Mouse (Mus musculus): Measurements from ENCODE around the gene Nr1h3. TPM values are rescaled to one million over a fixed set of nuclear protein-coding genes. Genes with fewer than 3 reads are reported as not detected.

Nr1h3 gene
- polyA plus RNA-seq, 1 experiment from 2014 or later, result 3.5 TPM

- H3K27ac ChIP-seq (ENCODE audit: low read length), result no peak overlapping the region
- 61% methylated on average over 5 of the region's 5 CpGs for WGBS
- ATAC-seq (ENCODE audit: insufficient read depth, low FRiP score), result no peak
Observed at GRCm38 (mm10) chr2:91139311-91139710, 63.3 kb downstream of the Nr1h3 start.

GRCm38 (mm10) chr2:91137481-91137880 is 65.2 kb downstream of the Nr1h3 start:
- Histone ChIP-seq H3K4me1 (ENCODE audit: control insufficient read depth, insufficient read depth, low read length) (no peaks in the 10 kb centered on the region; the same call in 1 of the 2 replicates), H3K9me3 (replicated peaks; ENCODE audit: control insufficient read depth, low read length) (no peaks in the 10 kb centered on the region), H3K27me3 (ENCODE audit: control insufficient read depth, insufficient read depth, low read length) (no peaks in the 10 kb centered on the region), H3K4me2 (ENCODE audit: low read depth, low read length) (no peak overlapping the region), H3K36me3 (ENCODE audit: control insufficient read depth, insufficient read depth, low read length) (peaks cover 3% of the 10 kb centered on the region; the same call in 1 of the 2 replicates), H3K9ac (ENCODE audit: low read length) (no peak overlapping the region), H3K27ac (ENCODE audit: low read length) (no peak overlapping the region; the same call in 1 of the 2 replicates), H3K4me3 (replicated peaks; ENCODE audit: low read length) (no peak overlapping the region)
- ATAC-seq (ENCODE audit: insufficient read depth, low FRiP score), result no peak
- 66% methylated on average over 6 of the region's 6 CpGs for WGBS

More at GRCm38 (mm10) chr2:91139311-91139710, 63.3 kb downstream of the Nr1h3 start:
- Histone ChIP-seq H3K9ac (ENCODE audit: low read length) (no peak overlapping the region), H3K4me1 (ENCODE audit: control insufficient read depth, insufficient read depth, low read length) (no peaks in the 10 kb centered on the region; the same call in 1 of the 2 replicates), H3K4me3 (replicated peaks; ENCODE audit: low read length) (no peak overlapping the region), H3K36me3 (ENCODE audit: control insufficient read depth, insufficient read depth, low read length) (peaks cover 8% of the 10 kb centered on the region; the same call in 1 of the 2 replicates), H3K4me2 (ENCODE audit: low read depth, low read length) (no peak overlapping the region), H3K9me3 (replicated peaks; ENCODE audit: control insufficient read depth, low read length) (no peaks in the 10 kb centered on the region), H3K27me3 (ENCODE audit: control insufficient read depth, insufficient read depth, low read length) (no peaks in the 10 kb centered on the region)

GRCm38 (mm10) chr2:91136513-91137412 is 65.9 kb downstream of the Nr1h3 start:
- no peak for ATAC-seq (ENCODE audit: insufficient read depth, low FRiP score)
- H3K4me1 ChIP-seq (ENCODE audit: control insufficient read depth, insufficient read depth, low read length), result no peaks in the 10 kb centered on the region; the same call in 1 of the 2 replicates
- WGBS, result 75% methylated on average over 11 of the region's 11 CpGs
- H3K27me3 ChIP-seq (ENCODE audit: control insufficient read depth, insufficient read depth, low read length), result no peaks in the 10 kb centered on the region
- H3K9me3 ChIP-seq (replicated peaks; ENCODE audit: control insufficient read depth, low read length), result no peaks in the 10 kb centered on the region
- H3K4me3 ChIP-seq (replicated peaks; ENCODE audit: low read length), result no peak overlapping the region
- H3K36me3 ChIP-seq (ENCODE audit: control insufficient read depth, insufficient read depth, low read length), result no peaks in the 10 kb centered on the region
- no peak overlapping the region for H3K4me2 ChIP-seq (ENCODE audit: low read depth, low read length)
- H3K9ac ChIP-seq (ENCODE audit: low read length), result no peak overlapping the region
- no peak overlapping the region for H3K27ac ChIP-seq (ENCODE audit: low read length)

Other genes starting within 250 kb of the Nr1h3 start
- gene Rapsn, start 167.2 kb downstream of the Nr1h3 start, polyA plus RNA-seq (2015; fragmentation: Nextera tagmentation; extraction: Ambion mirVana), result 1.5 and 4.8 TPM in 2 replicates
- 264 and 286 TPM in 2 replicates for gene Psmc3, start 148.8 kb downstream of the Nr1h3 start, polyA plus RNA-seq (2015; fragmentation: Nextera tagmentation; extraction: Ambion mirVana)
- gene Slc39a13, start 132.4 kb downstream of the Nr1h3 start, polyA plus RNA-seq (2015; fragmentation: Nextera tagmentation; extraction: Ambion mirVana), result 43.7 and 51.3 TPM in 2 replicates
- gene Spi1, start 120.4 kb downstream of the Nr1h3 start, polyA plus RNA-seq (2015; fragmentation: Nextera tagmentation; extraction: Ambion mirVana), result 5.1 and 6.7 TPM in 2 replicates
- 0.17 and 0.54 TPM in 2 replicates for gene Mybpc3, start 84.7 kb downstream of the Nr1h3 start, polyA plus RNA-seq (2015; fragmentation: Nextera tagmentation; extraction: Ambion mirVana)
- gene Madd, start 19.0 kb downstream of the Nr1h3 start, polyA plus RNA-seq (2015; fragmentation: Nextera tagmentation; extraction: Ambion mirVana), result 14.3 and 17.2 TPM in 2 replicates
- gene Acp2, start 51 bp upstream of the Nr1h3 start, polyA plus RNA-seq (2015; fragmentation: Nextera tagmentation; extraction: Ambion mirVana), result 23.1 and 24.5 TPM in 2 replicates
- gene Ddb2, start 34.1 kb upstream of the Nr1h3 start, polyA plus RNA-seq (2015; fragmentation: Nextera tagmentation; extraction: Ambion mirVana), result 17.1 and 20.5 TPM in 2 replicates
- 65.5 and 73.3 TPM in 2 replicates for gene Pacsin3, start 53.1 kb upstream of the Nr1h3 start, polyA plus RNA-seq (2015; fragmentation: Nextera tagmentation; extraction: Ambion mirVana)
- 82.0 and 82.3 TPM in 2 replicates for gene Arfgap2, start 62.1 kb upstream of the Nr1h3 start, polyA plus RNA-seq (2015; fragmentation: Nextera tagmentation; extraction: Ambion mirVana)
- 42.3 and 45.1 TPM in 2 replicates for gene 1110051M20Rik, start 241.9 kb upstream of the Nr1h3 start, polyA plus RNA-seq (2015; fragmentation: Nextera tagmentation; extraction: Ambion mirVana)

All from stomach, embryonic 16.5 days (tissue).